Mouse (Mus musculus): ENCODE results near the gene Plcb1. TPM values are rescaled to one million over a fixed set of nuclear protein-coding genes. Genes with fewer than 3 reads are reported as not detected.

Plcb1 gene
- polyA plus RNA-seq, 1 experiment: not detected

- Histone ChIP-seq H3K4me1 (ENCODE audit: control insufficient read depth) (no peaks in the 10 kb centered on the region), H3K9me3 (ENCODE audit: control insufficient read depth, low read length) (no peaks in the 10 kb centered on the region), H3K4me3 (replicated peaks) (no peak overlapping the region), H3K27me3 (ENCODE audit: control insufficient read depth) (no peaks in the 10 kb centered on the region), H3K36me3 (ENCODE audit: control insufficient read depth) (no peaks in the 10 kb centered on the region)
- TF ChIP-seq TAL1 (IDR thresholded peaks at IDR 0.05; ENCODE audit: low read length) (no peak), GATA1 (IDR thresholded peaks at IDR 0.05; ENCODE audit: low read length) (no peak)
Measured at GRCm38 (mm10) chr2:134827778-134828487, 42.1 kb downstream of the Plcb1 start.

GRCm38 (mm10) chr2:134831861-134832260 is 46.0 kb downstream of the Plcb1 start:
- Histone ChIP-seq H3K27me3 (ENCODE audit: control insufficient read depth) (no peaks in the 10 kb centered on the region), H3K9me3 (ENCODE audit: control insufficient read depth, low read length) (no peaks in the 10 kb centered on the region), H3K4me3 (replicated peaks) (no peak overlapping the region), H3K4me1 (ENCODE audit: control insufficient read depth) (no peaks in the 10 kb centered on the region), H3K36me3 (ENCODE audit: control insufficient read depth) (no peaks in the 10 kb centered on the region)
- no peak for TF ChIP-seq TAL1 (IDR thresholded peaks at IDR 0.05; ENCODE audit: low read length)
- no peak for TF ChIP-seq GATA1 (IDR thresholded peaks at IDR 0.05; ENCODE audit: low read length)

GRCm38 (mm10) chr2:134836097-134836496 is 50.2 kb downstream of the Plcb1 start:
- Histone ChIP-seq H3K36me3 (ENCODE audit: control insufficient read depth) (no peaks in the 10 kb centered on the region), H3K4me1 (ENCODE audit: control insufficient read depth) (no peaks in the 10 kb centered on the region), H3K27me3 (ENCODE audit: control insufficient read depth) (no peaks in the 10 kb centered on the region), H3K4me3 (replicated peaks) (no peak overlapping the region), H3K9me3 (ENCODE audit: control insufficient read depth, low read length) (no peaks in the 10 kb centered on the region)
- TF ChIP-seq TAL1 (IDR thresholded peaks at IDR 0.05; ENCODE audit: low read length) (no peak), GATA1 (IDR thresholded peaks at IDR 0.05; ENCODE audit: low read length) (no peak)

- no peaks in the 10 kb centered on the region for H3K4me1 ChIP-seq (ENCODE audit: control insufficient read depth)
- TF ChIP-seq TAL1 (IDR thresholded peaks at IDR 0.05; ENCODE audit: low read length): no peak
- no peak for TF ChIP-seq GATA1 (IDR thresholded peaks at IDR 0.05; ENCODE audit: low read length)
- H3K36me3 ChIP-seq (ENCODE audit: control insufficient read depth): no peaks in the 10 kb centered on the region
- no peaks in the 10 kb centered on the region for H3K9me3 ChIP-seq (ENCODE audit: control insufficient read depth, low read length)
- no peaks in the 10 kb centered on the region for H3K27me3 ChIP-seq (ENCODE audit: control insufficient read depth)
- H3K4me3 ChIP-seq (replicated peaks): no peak overlapping the region
Measured at GRCm38 (mm10) chr2:134838185-134838584, 52.3 kb downstream of the Plcb1 start.

- Histone ChIP-seq H3K9me3 (ENCODE audit: control insufficient read depth, low read length) (no peaks in the 10 kb centered on the region), H3K4me3 (replicated peaks) (no peak overlapping the region), H3K4me1 (ENCODE audit: control insufficient read depth) (no peaks in the 10 kb centered on the region), H3K36me3 (ENCODE audit: control insufficient read depth) (no peaks in the 10 kb centered on the region), H3K27me3 (ENCODE audit: control insufficient read depth) (no peaks in the 10 kb centered on the region)
- TF ChIP-seq GATA1 (IDR thresholded peaks at IDR 0.05; ENCODE audit: low read length): no peak
- no peak for TF ChIP-seq TAL1 (IDR thresholded peaks at IDR 0.05; ENCODE audit: low read length)
Measured at GRCm38 (mm10) chr2:134838888-134839287, 53.0 kb downstream of the Plcb1 start.

GRCm38 (mm10) chr2:134842883-134843282 is 57.0 kb downstream of the Plcb1 start:
- H3K4me1 ChIP-seq (ENCODE audit: control insufficient read depth): no peaks in the 10 kb centered on the region
- H3K36me3 ChIP-seq (ENCODE audit: control insufficient read depth): no peaks in the 10 kb centered on the region
- no peaks in the 10 kb centered on the region for H3K9me3 ChIP-seq (ENCODE audit: control insufficient read depth, low read length)
- H3K4me3 ChIP-seq (replicated peaks): no peak overlapping the region
- TF ChIP-seq GATA1 (IDR thresholded peaks at IDR 0.05; ENCODE audit: low read length) (no peak), TAL1 (IDR thresholded peaks at IDR 0.05; ENCODE audit: low read length) (no peak)
- no peaks in the 10 kb centered on the region for H3K27me3 ChIP-seq (ENCODE audit: control insufficient read depth)

GRCm38 (mm10) chr2:134844391-134845238 is 58.7 kb downstream of the Plcb1 start:
- no peaks in the 10 kb centered on the region for H3K9me3 ChIP-seq (ENCODE audit: control insufficient read depth, low read length)
- H3K27me3 ChIP-seq (ENCODE audit: control insufficient read depth): no peaks in the 10 kb centered on the region
- H3K36me3 ChIP-seq (ENCODE audit: control insufficient read depth): no peaks in the 10 kb centered on the region
- no peaks in the 10 kb centered on the region for H3K4me1 ChIP-seq (ENCODE audit: control insufficient read depth)
- TF ChIP-seq TAL1 (IDR thresholded peaks at IDR 0.05; ENCODE audit: low read length) (no peak), GATA1 (IDR thresholded peaks at IDR 0.05; ENCODE audit: low read length) (no peak)
- H3K4me3 ChIP-seq (replicated peaks): no peak overlapping the region

GRCm38 (mm10) chr2:134845239-134845738 is 59.4 kb downstream of the Plcb1 start:
- Histone ChIP-seq H3K4me1 (ENCODE audit: control insufficient read depth) (no peaks in the 10 kb centered on the region), H3K36me3 (ENCODE audit: control insufficient read depth) (no peaks in the 10 kb centered on the region), H3K9me3 (ENCODE audit: control insufficient read depth, low read length) (no peaks in the 10 kb centered on the region), H3K27me3 (ENCODE audit: control insufficient read depth) (no peaks in the 10 kb centered on the region), H3K4me3 (replicated peaks) (no peak overlapping the region)
- no peak for TF ChIP-seq GATA1 (IDR thresholded peaks at IDR 0.05; ENCODE audit: low read length)
- TF ChIP-seq TAL1 (IDR thresholded peaks at IDR 0.05; ENCODE audit: low read length): no peak

- Histone ChIP-seq H3K36me3 (ENCODE audit: control insufficient read depth) (no peaks in the 10 kb centered on the region), H3K9me3 (ENCODE audit: control insufficient read depth, low read length) (no peaks in the 10 kb centered on the region), H3K27me3 (ENCODE audit: control insufficient read depth) (no peaks in the 10 kb centered on the region), H3K4me1 (ENCODE audit: control insufficient read depth) (no peaks in the 10 kb centered on the region), H3K4me3 (replicated peaks) (no peak overlapping the region)
- TF ChIP-seq GATA1 (IDR thresholded peaks at IDR 0.05; ENCODE audit: low read length) (no peak), TAL1 (IDR thresholded peaks at IDR 0.05; ENCODE audit: low read length) (no peak)
Measured at GRCm38 (mm10) chr2:134846555-134846954, 60.7 kb downstream of the Plcb1 start.
